Mouse (Mus musculus): ENCODE results near the gene Armh3.

GRCm38 (mm10) chr19:45984379-45984778 is 13.9 kb downstream of the Armh3 start:
- TF ChIP-seq POLR2A (IDR thresholded peaks at IDR 0.05; ENCODE audit: low read depth, low read length), result no peak
- TF ChIP-seq CTCF (IDR thresholded peaks at IDR 0.05; ENCODE audit: extremely low read depth, insufficient read depth, insufficient read length, insufficient replicate concordance), result no peak
